Mouse (Mus musculus) stomach, postnatal 0 days (tissue): ENCODE measurements around the gene Susd4.

Source experiments
- CTCF ChIP-seq: IDR thresholded peaks from 2 replicates; pipeline ENCODE4 v1.5.1; 2016; ENCODE audit warnings: antibody characterized with exemption, low read depth, mild to moderate bottlenecking, moderate library complexity
- EP300 ChIP-seq: optimal IDR thresholded peaks from 2 replicates; pipeline ENCODE3; 2016; ENCODE audit warnings: antibody characterized with exemption

- TF ChIP-seq CTCF (no peak), EP300 (no peak)
These were observed 181.0 kb downstream of the Susd4 start for GRCm38 (mm10) chr1:182944638-182945037.
